9 mouse cellular contexts compared by ENCODE assay signal in the genomic region with DNA sequence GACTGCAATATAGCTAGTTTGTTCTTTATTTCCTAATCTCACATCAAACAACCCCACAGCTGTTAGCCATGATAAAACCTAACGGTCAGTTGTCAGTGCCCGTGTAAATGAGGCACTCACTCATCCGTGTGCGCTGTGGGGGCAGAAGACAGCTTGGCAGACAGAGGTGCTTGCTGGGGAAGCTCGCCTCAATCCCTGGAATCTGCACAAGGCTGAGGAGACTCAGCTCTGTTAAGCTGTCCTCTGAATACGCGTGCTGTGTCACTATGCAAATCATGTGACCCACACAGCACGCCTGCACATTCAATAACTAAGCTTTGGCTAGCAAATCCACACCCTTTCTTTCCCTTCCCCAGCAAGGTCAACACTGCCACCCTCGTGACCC. TPM values are rescaled to one million over a fixed set of nuclear protein-coding genes. Genes with fewer than 3 reads are reported as not detected.
DNase-seq lines count a peak whose midpoint lies in the region; ATAC-seq lines count a peak whose summit lies in the region.
"Had no signal": no experiment of that assay in that cellular context is flagged by ENCODE, and none has a peak within 500 bp of the region (broad histone marks: within the 10 kb centered on the region; RNA-seq: fewer than 3 reads in every experiment).

No protein-coding gene starts in this region.

- H3K4me1 ChIP-seq in heart, embryonic 16.5 days (ENCODE audit: control insufficient read depth, insufficient read depth, low read length) = peaks cover 16% of the 10 kb centered on the region
- H3K4me1 ChIP-seq in stomach, embryonic 14.5 days (ENCODE audit: control insufficient read depth, insufficient read depth, low read length) = peaks cover 9% of the 10 kb centered on the region; the same call in 1 of the 2 replicates

- peak overlapping the region; percentile 2; the same call in 1 of the 2 replicates for H3K27ac ChIP-seq in heart, embryonic 16.5 days (ENCODE audit: low read length)
- no peak overlapping the region for H3K27ac ChIP-seq in stomach, embryonic 14.5 days (ENCODE audit: low read length)
- H3K27ac ChIP-seq: limb, embryonic 12.5 days had no signal

- H3K4me3 ChIP-seq in heart, embryonic 16.5 days (ENCODE audit: low read length) = no peak overlapping the region
- no peak overlapping the region for H3K4me3 ChIP-seq in stomach, embryonic 14.5 days (ENCODE audit: low read depth, low read length)
- H3K4me3 ChIP-seq: limb, embryonic 12.5 days had no signal

- WGBS in heart, embryonic 16.5 days = 19% methylated on average over 9 of the region's 9 CpGs
- WGBS in stomach, embryonic 14.5 days = 33% methylated on average over 9 of the region's 9 CpGs

- H3K36me3 ChIP-seq in heart, embryonic 16.5 days (ENCODE audit: control insufficient read depth, insufficient read depth) = no peaks in the 10 kb centered on the region
- H3K36me3 ChIP-seq in stomach, embryonic 14.5 days (ENCODE audit: control insufficient read depth, insufficient read depth, low read length) = no peaks in the 10 kb centered on the region; the same call in 1 of the 2 replicates
- H3K36me3 ChIP-seq: limb, embryonic 12.5 days had no signal

- H3K4me2 ChIP-seq in heart, embryonic 16.5 days (ENCODE audit: low read depth, low read length) = no peak overlapping the region
- no peak overlapping the region for H3K4me2 ChIP-seq in stomach, embryonic 14.5 days (replicated peaks; ENCODE audit: low read depth, low read length)
- H3K4me2 ChIP-seq: limb, embryonic 12.5 days had no signal

- H3K9ac ChIP-seq in heart, embryonic 16.5 days (ENCODE audit: low read length) = no peak overlapping the region
- no peak overlapping the region for H3K9ac ChIP-seq in stomach, embryonic 14.5 days (replicated peaks; ENCODE audit: low read depth, low read length)
- H3K9ac ChIP-seq: limb, embryonic 12.5 days had no signal

- no peaks in the 10 kb centered on the region for H3K27me3 ChIP-seq in heart, embryonic 16.5 days (ENCODE audit: control insufficient read depth, insufficient read depth, low read length)
- H3K27me3 ChIP-seq in stomach, embryonic 14.5 days (ENCODE audit: control insufficient read depth, insufficient read depth, low read length) = no peaks in the 10 kb centered on the region
- H3K27me3 ChIP-seq: limb, embryonic 12.5 days had no signal

- peak; percentile 57 to 68 for DNase-seq in cerebellum, postnatal 10 days
- no peak for DNase-seq in cerebellum, adult 11-12 months
- peak; percentile 68 for DNase-seq in Muller cell, postnatal 12 days (ENCODE audit: inconsistent ontology term)
- DNase-seq in liver = peak; percentile 23
- no peak for DNase-seq in layer of hippocampus, postnatal 14 days (ENCODE audit: low spot score in 2 of 2)
- DNase-seq in thymus, postnatal 4 days = no peak

- 0 out of 2 replicates have a peak, but pooled peaks have one; percentile 30 for ATAC-seq in heart, embryonic 16.5 days (replicated peaks; ENCODE audit: extremely low read depth, insufficient read depth, low FRiP score)
- ATAC-seq in stomach, embryonic 14.5 days (ENCODE audit: insufficient number of reproducible peaks, insufficient read depth, low FRiP score, low read depth) = peak; percentile 58; the same call in 1 of the 2 replicates

- H3K9me3 ChIP-seq in heart, embryonic 16.5 days (replicated peaks; ENCODE audit: control insufficient read depth, low read length) = no peaks in the 10 kb centered on the region
- no peaks in the 10 kb centered on the region for H3K9me3 ChIP-seq in stomach, embryonic 14.5 days (ENCODE audit: control insufficient read depth, low read depth, low read length)
- H3K9me3 ChIP-seq: limb, embryonic 12.5 days had no signal

RNA-seq across cellular contexts. Expression of a gene that starts 17.9 kb away (rescaled TPM):
- 18.0 and 19.1 TPM in 2 replicates for polyA plus RNA-seq in heart, embryonic 16.5 days (2015; fragmentation: Nextera tagmentation; extraction: Ambion mirVana)
- 32.4 and 34.2 TPM in 2 replicates for polyA plus RNA-seq in stomach, embryonic 14.5 days (2014; fragmentation: Nextera tagmentation; extraction: Ambion mirVana)
- 10 to 100 TPM; 84.5 to 89.9 TPM for total RNA-seq in layer of hippocampus, postnatal 14 days (2021)

Comparison
In these comparisons a context has a peak if more than half of its experiments do, and no peak if none do; other contexts are left out.
1. DNase-seq: peak in cerebellum, postnatal 10 days (2 of 2), Muller cell, postnatal 12 days (single experiment) and liver (single experiment); none in cerebellum, adult 11-12 months (single experiment), layer of hippocampus, postnatal 14 days (0 of 2) and thymus, postnatal 4 days (single experiment).